Mouse (Mus musculus) stomach, postnatal 0 days (tissue): Measurements from ENCODE around the gene Ptpn9. TPM values are rescaled to one million over a fixed set of nuclear protein-coding genes. Genes with fewer than 3 reads are reported as not detected.
A peak's percentile ranks its signal among the peaks of the same experiment; 100 is the strongest.

Experiments used
- ATAC-seq: fragments of 200-750 bp; cut with Nextera tagmentation; 2 replicates; pipeline ENCODE4 v1.8.0; 2017; ENCODE audit not compliant: low FRiP score, low TSS enrichment
- DNase-seq: peaks from one replicate; pipeline ENCODE4 v3.0.0-alpha.2; 2016; ENCODE audit warnings: low spot score
- H3K27ac ChIP-seq: fragments of 300-500 bp; sonication (generic); replicated peaks from 2 replicates; pipeline ENCODE4 v1.5.1; 2014; ENCODE audit warnings: mild to moderate bottlenecking, control low read depth
- H3K27me3 ChIP-seq: fragments of 300-500 bp; sonication (generic); 2 replicates; pipeline ENCODE4 v1.6.1; 2014; ENCODE audit warnings: low read length; ENCODE audit not compliant: control insufficient read depth, insufficient read depth
- H3K36me3 ChIP-seq: fragments of 300-500 bp; sonication (generic); 2 replicates; pipeline ENCODE4 v1.6.1; 2014; ENCODE audit warnings: low read length, mixed read lengths; ENCODE audit not compliant: control insufficient read depth, insufficient read depth
- H3K4me1 ChIP-seq: fragments of 300-500 bp; sonication (generic); replicated peaks from 2 replicates; pipeline ENCODE4 v1.6.1; 2014; ENCODE audit warnings: antibody characterized with exemption; ENCODE audit not compliant: control insufficient read depth, insufficient read depth
- H3K4me2 ChIP-seq: fragments of 300-500 bp; sonication (generic); replicated peaks from 2 replicates; pipeline ENCODE4 v1.6.1; 2014; ENCODE audit warnings: low read depth, mild to moderate bottlenecking, control low read depth, moderate library complexity
- H3K4me3 ChIP-seq: fragments of 300-500 bp; sonication (generic); 2 replicates; pipeline ENCODE4 v1.5.1; 2014; ENCODE audit warnings: low read depth, low read length, control low read depth
- H3K9ac ChIP-seq: fragments of 300-500 bp; sonication (generic); 2 replicates; pipeline ENCODE4 v1.6.1; 2014; ENCODE audit warnings: mild to moderate bottlenecking, low read length, control low read depth, mixed read lengths
- H3K9me3 ChIP-seq: fragments of 300-500 bp; sonication (generic); 2 replicates; pipeline ENCODE4 v1.6.1; 2016; ENCODE audit warnings: low read length; ENCODE audit not compliant: control insufficient read depth
- CTCF ChIP-seq: IDR thresholded peaks from 2 replicates; pipeline ENCODE4 v1.5.1; 2016; ENCODE audit warnings: antibody characterized with exemption, low read depth, mild to moderate bottlenecking, moderate library complexity
- EP300 ChIP-seq: optimal IDR thresholded peaks from 2 replicates; pipeline ENCODE3; 2016; ENCODE audit warnings: antibody characterized with exemption
- WGBS: fragments of 180-500 bp; shearing (Covaris S2); extraction: QIAGEN DNeasy Blood & Tissue Kit; methylation state at CpG from one replicate; pipeline ENCODE4 v1.1.7; 2014; 5-methylcytosine and 5-hydroxymethylcytosine counted together
- polyA plus RNA-seq: library from polyadenylated mRNA; unstranded; fragments of >200 nt; fragmentation: Nextera tagmentation; extraction: Ambion mirVana; gene quantifications from 2 replicates; pipeline ENCODE4 v1.2.1, GENCODE M21; 2015

Ptpn9 gene
- polyA plus RNA-seq, 1 experiment from 2014 or later = 11.4 TPM

GRCm38 (mm10) chr9:56953562-56953961 lies 41.2 kb upstream of the Ptpn9 start:
- Histone ChIP-seq H3K4me2 (no peak overlapping the region), H3K9ac (no peak overlapping the region), H3K4me3 (no peak overlapping the region), H3K4me1 (no peaks in the 10 kb centered on the region), H3K27me3 (no peaks in the 10 kb centered on the region), H3K9me3 (no peaks in the 10 kb centered on the region), H3K36me3 (no peaks in the 10 kb centered on the region), H3K27ac (no peak overlapping the region)
- DNase-seq = no peak
- 91% methylated on average over 1 of the region's 1 CpGs for WGBS
- TF ChIP-seq CTCF (peak; percentile 55), EP300 (no peak)
- no peak for ATAC-seq

- DNase-seq (no peak), ATAC-seq (no peak)
- Histone ChIP-seq H3K9me3 (no peaks in the 10 kb centered on the region), H3K9ac (no peak overlapping the region), H3K4me1 (no peaks in the 10 kb centered on the region), H3K4me3 (no peak overlapping the region), H3K4me2 (no peak overlapping the region), H3K36me3 (no peaks in the 10 kb centered on the region), H3K27ac (no peak overlapping the region), H3K27me3 (no peaks in the 10 kb centered on the region)
- WGBS = 67% methylated on average over 7 of the region's 7 CpGs
- no peak for TF ChIP-seq EP300
- TF ChIP-seq CTCF = no peak
Observed at GRCm38 (mm10) chr9:56956966-56957675, 37.6 kb upstream of the Ptpn9 start.

GRCm38 (mm10) chr9:56958689-56959088 lies 36.0 kb upstream of the Ptpn9 start:
- Histone ChIP-seq H3K4me1 (no peaks in the 10 kb centered on the region), H3K9ac (no peak overlapping the region), H3K27ac (no peak overlapping the region), H3K4me2 (no peak overlapping the region), H3K9me3 (no peaks in the 10 kb centered on the region), H3K27me3 (no peaks in the 10 kb centered on the region), H3K36me3 (peaks cover 4% of the 10 kb centered on the region; the same call in 1 of the 2 replicates), H3K4me3 (no peak overlapping the region)
- DNase-seq (no peak), ATAC-seq (no peak)
- no peak for TF ChIP-seq CTCF
- no peak for TF ChIP-seq EP300
- 92% methylated on average over 2 of the region's 2 CpGs for WGBS

GRCm38 (mm10) chr9:56961591-56961990 lies 33.1 kb upstream of the Ptpn9 start:
- Histone ChIP-seq H3K9me3 (no peaks in the 10 kb centered on the region), H3K4me1 (no peaks in the 10 kb centered on the region), H3K27ac (no peak overlapping the region), H3K4me2 (no peak overlapping the region), H3K36me3 (peaks cover 4% of the 10 kb centered on the region; the same call in 1 of the 2 replicates), H3K9ac (no peak overlapping the region), H3K4me3 (no peak overlapping the region), H3K27me3 (no peaks in the 10 kb centered on the region)
- ATAC-seq (no peak), DNase-seq (no peak)
- WGBS = 97% methylated on average over 3 of the region's 3 CpGs
- no peak for TF ChIP-seq EP300
- no peak for TF ChIP-seq CTCF

GRCm38 (mm10) chr9:56970158-56970557 lies 24.6 kb upstream of the Ptpn9 start:
- ATAC-seq = no peak
- Histone ChIP-seq H3K4me1 (no peaks in the 10 kb centered on the region), H3K4me3 (no peak overlapping the region), H3K4me2 (no peak overlapping the region), H3K27ac (no peak overlapping the region), H3K27me3 (no peaks in the 10 kb centered on the region), H3K9ac (no peak overlapping the region), H3K36me3 (no peaks in the 10 kb centered on the region), H3K9me3 (no peaks in the 10 kb centered on the region)
- 81% methylated on average over 2 of the region's 2 CpGs for WGBS
- no peak for DNase-seq
- no peak for TF ChIP-seq EP300
- TF ChIP-seq CTCF = no peak

- no peak overlapping the region for H3K27ac ChIP-seq
- no peaks in the 10 kb centered on the region for H3K9me3 ChIP-seq
- H3K4me1 ChIP-seq = no peaks in the 10 kb centered on the region
- DNase-seq (no peak), ATAC-seq (no peak)
- no peak overlapping the region for H3K4me3 ChIP-seq
- WGBS = 84% methylated on average over 7 of the region's 8 CpGs
- H3K4me2 ChIP-seq = no peak overlapping the region
- H3K36me3 ChIP-seq = no peaks in the 10 kb centered on the region
- no peaks in the 10 kb centered on the region for H3K27me3 ChIP-seq
- no peak for TF ChIP-seq EP300
- TF ChIP-seq CTCF = no peak
- no peak overlapping the region for H3K9ac ChIP-seq
Observed at GRCm38 (mm10) chr9:56973960-56974524, 20.7 kb upstream of the Ptpn9 start.
